Mouse (Mus musculus): ENCODE measurements at regions not wholly inside any gene's neighbourhood (a gene's known extent, or its start where the extent isn't known, plus 50 kb on each side); places are given as distances from the start of the nearest gene placed in this dataset.

DNA sequence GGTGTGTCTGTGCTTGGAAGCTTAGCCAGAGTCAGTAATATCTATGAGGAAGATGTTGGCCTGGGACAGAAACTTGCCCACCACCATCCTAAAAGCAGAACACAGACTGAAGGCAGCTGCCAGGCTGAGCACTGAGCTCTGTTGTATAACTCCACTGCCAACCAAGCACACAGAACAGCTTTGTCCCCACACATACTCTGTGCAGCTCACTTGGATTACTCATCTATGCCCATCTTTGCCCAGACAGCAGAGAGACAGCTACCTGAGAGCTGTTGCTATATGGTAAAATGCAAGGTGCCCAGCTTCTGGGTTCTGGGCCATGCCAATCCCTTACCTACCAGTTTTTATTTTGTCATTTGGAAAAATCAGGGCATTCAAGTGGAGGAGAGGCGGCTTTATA, 80.4 kb upstream of the Stmnd1 start:
- no peak for DNase-seq (ENCODE audit: low read depth in 1 of 2, low spot score in 2 of 2)
- TF ChIP-seq CTCF (IDR thresholded peaks at IDR 0.05; ENCODE audit: extremely low read depth, insufficient read depth, insufficient read length, insufficient replicate concordance) (no peak), POLR2A (IDR thresholded peaks at IDR 0.05; ENCODE audit: low read depth, low read length) (no peak)
- H3K27me3 ChIP-seq (ENCODE audit: control insufficient read depth, insufficient read depth, low read length), result no peaks in the 10 kb centered on the region
- no peak overlapping the region for H3K27ac ChIP-seq (ENCODE audit: insufficient read depth, low read length)
- H3K4me1 ChIP-seq (ENCODE audit: control insufficient read depth, insufficient read depth, insufficient read length), result no peaks in the 10 kb centered on the region
- no peaks in the 10 kb centered on the region for H3K36me3 ChIP-seq (ENCODE audit: control insufficient read depth, insufficient read depth, low read length)
- 88% methylated on average over 1 of the region's 1 CpGs for WGBS
- H3K4me3 ChIP-seq (ENCODE audit: extremely low read depth, insufficient read depth, insufficient read length), result no peak overlapping the region

DNA sequence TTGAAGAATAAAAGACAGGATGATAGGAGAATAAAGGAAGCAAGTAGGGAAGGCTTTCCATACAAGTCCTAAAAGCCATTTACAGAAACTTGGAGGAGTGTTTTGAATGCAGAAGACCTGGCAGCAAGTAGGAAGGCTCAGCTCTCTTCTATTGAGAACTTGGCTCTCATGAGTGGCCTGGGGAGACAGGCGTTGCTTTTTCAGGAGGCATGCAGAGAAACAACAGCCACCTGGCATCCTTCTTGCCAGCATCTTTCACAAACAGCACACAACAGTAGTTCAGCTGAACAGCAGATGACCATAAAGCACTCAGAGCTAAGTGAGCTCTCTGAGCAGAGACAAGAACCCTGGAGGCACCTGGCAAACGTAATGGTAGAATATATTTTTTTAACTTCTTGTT, 83.8 kb upstream of the Stmnd1 start:
- no peak overlapping the region for H3K4me3 ChIP-seq (ENCODE audit: extremely low read depth, insufficient read depth, insufficient read length)
- H3K36me3 ChIP-seq (ENCODE audit: control insufficient read depth, insufficient read depth, low read length), result no peaks in the 10 kb centered on the region
- 85% methylated on average over 2 of the region's 2 CpGs for WGBS
- no peaks in the 10 kb centered on the region for H3K4me1 ChIP-seq (ENCODE audit: control insufficient read depth, insufficient read depth, insufficient read length)
- H3K27me3 ChIP-seq (ENCODE audit: control insufficient read depth, insufficient read depth, low read length), result no peaks in the 10 kb centered on the region
- H3K27ac ChIP-seq (ENCODE audit: insufficient read depth, low read length), result no peak overlapping the region
- TF ChIP-seq CTCF (IDR thresholded peaks at IDR 0.05; ENCODE audit: extremely low read depth, insufficient read depth, insufficient read length, insufficient replicate concordance) (no peak), POLR2A (IDR thresholded peaks at IDR 0.05; ENCODE audit: low read depth, low read length) (no peak)
- no peak for DNase-seq (ENCODE audit: low read depth in 1 of 2, low spot score in 2 of 2)

- Histone ChIP-seq H3K4me3 (ENCODE audit: extremely low read depth, insufficient read depth, insufficient read length) (no peak overlapping the region), H3K4me1 (ENCODE audit: control insufficient read depth, insufficient read depth, insufficient read length) (no peaks in the 10 kb centered on the region), H3K27ac (ENCODE audit: insufficient read depth, low read length) (no peak overlapping the region), H3K27me3 (ENCODE audit: control insufficient read depth, insufficient read depth, low read length) (no peaks in the 10 kb centered on the region), H3K36me3 (ENCODE audit: control insufficient read depth, insufficient read depth, low read length) (no peaks in the 10 kb centered on the region)
- WGBS, result 89% methylated on average over 8 of the region's 8 CpGs
- no peak for TF ChIP-seq CTCF (IDR thresholded peaks at IDR 0.05; ENCODE audit: extremely low read depth, insufficient read depth, insufficient read length, insufficient replicate concordance)
- TF ChIP-seq POLR2A (IDR thresholded peaks at IDR 0.05; ENCODE audit: low read depth, low read length), result no peak
- DNase-seq (ENCODE audit: low read depth in 1 of 2, low spot score in 2 of 2), result no peak
These were observed 90.7 kb upstream of the Stmnd1 start for GRCm38 (mm10) chr13:46182851-46183250.

- Histone ChIP-seq H3K36me3 (ENCODE audit: control insufficient read depth, insufficient read depth, low read length) (no peaks in the 10 kb centered on the region), H3K27ac (ENCODE audit: insufficient read depth, low read length) (no peak overlapping the region), H3K27me3 (ENCODE audit: control insufficient read depth, insufficient read depth, low read length) (no peaks in the 10 kb centered on the region), H3K4me1 (ENCODE audit: control insufficient read depth, insufficient read depth, insufficient read length) (no peaks in the 10 kb centered on the region), H3K4me3 (ENCODE audit: extremely low read depth, insufficient read depth, insufficient read length) (no peak overlapping the region)
- no peak for TF ChIP-seq POLR2A (IDR thresholded peaks at IDR 0.05; ENCODE audit: low read depth, low read length)
- TF ChIP-seq CTCF (IDR thresholded peaks at IDR 0.05; ENCODE audit: extremely low read depth, insufficient read depth, insufficient read length, insufficient replicate concordance), result no peak
- 4% methylated on average over 12 of the region's 12 CpGs for WGBS
- DNase-seq (ENCODE audit: low read depth in 1 of 2, low spot score in 2 of 2), result no peak
These were observed 92.9 kb upstream of the Stmnd1 start for GRCm38 (mm10) chr13:46180606-46181133.

- Histone ChIP-seq H3K4me3 (ENCODE audit: extremely low read depth, insufficient read depth, insufficient read length) (no peak overlapping the region), H3K27ac (ENCODE audit: insufficient read depth, low read length) (no peak overlapping the region), H3K36me3 (ENCODE audit: control insufficient read depth, insufficient read depth, low read length) (no peaks in the 10 kb centered on the region), H3K27me3 (ENCODE audit: control insufficient read depth, insufficient read depth, low read length) (no peaks in the 10 kb centered on the region), H3K4me1 (ENCODE audit: control insufficient read depth, insufficient read depth, insufficient read length) (no peaks in the 10 kb centered on the region)
- 92% methylated on average over 3 of the region's 3 CpGs for WGBS
- TF ChIP-seq POLR2A (IDR thresholded peaks at IDR 0.05; ENCODE audit: low read depth, low read length) (no peak), CTCF (IDR thresholded peaks at IDR 0.05; ENCODE audit: extremely low read depth, insufficient read depth, insufficient read length, insufficient replicate concordance) (no peak)
- no peak for DNase-seq (ENCODE audit: low read depth in 1 of 2, low spot score in 2 of 2)
These were observed 93.6 kb upstream of the Stmnd1 start for GRCm38 (mm10) chr13:46179916-46180315.

- Histone ChIP-seq H3K27me3 (ENCODE audit: control insufficient read depth, insufficient read depth, low read length) (no peaks in the 10 kb centered on the region), H3K36me3 (ENCODE audit: control insufficient read depth, insufficient read depth, low read length) (no peaks in the 10 kb centered on the region), H3K27ac (ENCODE audit: insufficient read depth, low read length) (no peak overlapping the region), H3K4me3 (ENCODE audit: extremely low read depth, insufficient read depth, insufficient read length) (no peak overlapping the region), H3K4me1 (ENCODE audit: control insufficient read depth, insufficient read depth, insufficient read length) (no peaks in the 10 kb centered on the region)
- DNase-seq (ENCODE audit: low read depth in 1 of 2, low spot score in 2 of 2), result no peak
- TF ChIP-seq CTCF (IDR thresholded peaks at IDR 0.05; ENCODE audit: extremely low read depth, insufficient read depth, insufficient read length, insufficient replicate concordance), result no peak
- 91% methylated on average over 8 of the region's 8 CpGs for WGBS
These were observed 100.4 kb upstream of the Stmnd1 start for GRCm38 (mm10) chr13:46173103-46173502.

DNA sequence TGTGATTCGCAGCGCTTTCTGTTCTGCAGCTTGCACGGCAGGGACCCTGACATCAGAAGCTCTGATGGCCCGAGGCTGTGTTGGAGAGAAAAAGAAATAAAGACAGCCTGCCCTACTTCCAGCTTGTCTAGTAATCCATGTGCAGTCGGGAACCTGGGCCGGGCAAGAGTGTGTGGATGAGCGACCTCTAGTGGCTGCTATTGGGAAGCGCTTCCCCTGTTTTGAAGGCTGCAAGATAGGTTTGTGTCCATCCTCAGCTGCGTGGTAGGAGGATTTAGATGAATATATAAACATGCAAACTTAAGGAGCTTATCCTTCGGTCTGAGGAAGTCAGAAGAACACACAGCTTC, 111.5 kb upstream of the Stmnd1 start:
- WGBS, result 7% methylated on average over 10 of the region's 10 CpGs
- H3K4me1 ChIP-seq (ENCODE audit: control insufficient read depth, insufficient read depth, insufficient read length), result no peaks in the 10 kb centered on the region
- H3K4me3 ChIP-seq (ENCODE audit: extremely low read depth, insufficient read depth, insufficient read length), result no peak overlapping the region
- TF ChIP-seq POLR2A (IDR thresholded peaks at IDR 0.05; ENCODE audit: low read depth, low read length) (no peak), CTCF (IDR thresholded peaks at IDR 0.05; ENCODE audit: extremely low read depth, insufficient read depth, insufficient read length, insufficient replicate concordance) (peak; percentile 93)
- no peaks in the 10 kb centered on the region for H3K27me3 ChIP-seq (ENCODE audit: control insufficient read depth, insufficient read depth, low read length)
- peak; percentile 11 to 52 for DNase-seq (ENCODE audit: low read depth in 1 of 2, low spot score in 2 of 2)
- no peak overlapping the region for H3K27ac ChIP-seq (ENCODE audit: insufficient read depth, low read length)
- no peaks in the 10 kb centered on the region for H3K36me3 ChIP-seq (ENCODE audit: control insufficient read depth, insufficient read depth, low read length)

All from spleen, adult 2 months (tissue).